Mouse (Mus musculus): Measurements from ENCODE around the gene C87977. TPM values are rescaled to one million over a fixed set of nuclear protein-coding genes. Genes with fewer than 3 reads are reported as not detected.
"Not testable (repeated sequence)": the region's sequence is repeated elsewhere in the genome, so short reads cannot be mapped to it uniquely, and the experiment has no call there.

C87977 gene
- polyA plus RNA-seq (2015; fragmentation: Nextera tagmentation; extraction: Ambion mirVana) = not detected in 2 replicates

DNA sequence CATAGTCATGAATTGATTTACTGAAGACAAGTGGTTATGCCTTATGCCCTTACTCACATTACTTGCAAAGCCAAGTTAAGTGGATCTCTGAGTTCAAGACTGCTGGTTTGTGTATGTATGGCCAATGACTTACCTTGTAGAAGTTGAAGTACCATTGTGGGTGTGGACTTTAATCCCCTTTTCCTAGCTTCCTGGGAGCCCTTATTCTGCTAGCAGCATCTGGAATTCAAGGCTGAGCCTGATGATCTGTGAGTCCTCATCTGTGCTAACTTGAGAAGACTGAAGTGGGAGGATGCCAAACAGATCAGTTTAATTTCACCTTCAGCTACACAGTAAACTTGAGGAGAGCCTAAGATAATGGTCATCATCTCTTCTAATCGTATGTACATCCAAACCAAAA, at the start of gene C87977:
TSS of gene C87977 (minus strand) at position 101 of the 400 bp plus-strand sequence.
- WGBS = 96% methylated on average over 1 of the region's 1 CpGs
- H3K27ac ChIP-seq (replicated peaks); ATAC-seq (ENCODE audit: low FRiP score, low read depth); H3K4me2 ChIP-seq; H3K9ac ChIP-seq; H3K4me3 ChIP-seq; H3K27me3 ChIP-seq; H3K36me3 ChIP-seq; H3K4me1 ChIP-seq (replicated peaks): not testable (repeated sequence)
- peaks cover 13% of the 10 kb centered on the region; the same call in 1 of the 2 replicates for H3K9me3 ChIP-seq

DNA sequence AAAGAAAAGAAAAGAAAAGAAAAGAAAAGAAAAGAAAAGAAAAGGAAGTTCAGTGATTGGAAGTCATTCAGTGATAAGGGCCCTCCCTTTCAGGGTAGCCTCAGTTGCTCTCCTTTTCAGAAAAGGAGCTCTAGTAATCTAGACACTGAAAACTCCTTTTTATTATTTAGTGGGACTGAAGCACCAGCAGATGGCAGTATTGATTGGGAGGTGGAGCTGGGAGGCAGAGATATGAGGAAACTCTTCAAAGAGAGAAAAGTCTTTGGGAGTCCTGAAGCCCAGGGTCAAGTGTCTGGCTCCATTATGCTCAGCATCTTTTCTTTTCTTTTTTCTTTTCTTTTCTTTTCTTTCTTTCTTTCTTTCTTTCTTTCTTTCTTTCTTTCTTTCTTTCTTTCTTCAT, 41.6 kb upstream of the C87977 start:
- H3K27ac ChIP-seq (replicated peaks); H3K4me3 ChIP-seq; H3K9me3 ChIP-seq; H3K4me1 ChIP-seq (replicated peaks); H3K27me3 ChIP-seq; ATAC-seq (ENCODE audit: low FRiP score, low read depth); H3K9ac ChIP-seq; H3K36me3 ChIP-seq; H3K4me2 ChIP-seq: not testable (repeated sequence)

DNA sequence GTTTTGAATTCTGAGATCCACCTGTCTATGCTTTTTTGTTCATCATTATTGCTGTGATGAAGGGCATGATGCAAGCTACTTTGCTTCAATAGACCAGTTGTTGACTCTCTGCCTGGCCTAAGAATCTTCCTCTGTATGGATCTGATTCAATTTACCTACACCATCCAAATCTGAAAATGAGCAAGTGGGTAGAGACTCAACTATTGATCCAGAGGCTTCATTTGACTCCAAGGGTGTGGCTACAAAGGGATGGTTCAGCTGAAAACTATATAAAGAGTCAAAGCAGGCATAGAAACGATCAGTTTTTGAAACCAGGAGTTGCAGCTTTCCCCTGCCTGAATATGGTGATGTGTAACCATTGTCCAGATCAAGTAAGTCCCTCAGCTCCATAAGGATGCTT, 22.7 kb downstream of the C87977 start, which contains the start of gene Oog2:
TSS of gene Oog2 (plus strand) at position 301 of the 400 bp plus-strand sequence.
- no peaks in the 10 kb centered on the region for H3K27me3 ChIP-seq
- H3K36me3 ChIP-seq = no peaks in the 10 kb centered on the region
- H3K4me3 ChIP-seq = no peak within 1 kb of the TSS
- H3K27ac ChIP-seq (replicated peaks) = no peak within 1 kb of the TSS
- peaks cover 21% of the 10 kb centered on the region; the same call in 1 of the 2 replicates for H3K9me3 ChIP-seq
- no peak for ATAC-seq (ENCODE audit: low FRiP score, low read depth)
- H3K9ac ChIP-seq = no peak within 1 kb of the TSS
- H3K4me1 ChIP-seq (replicated peaks) = no peaks in the 10 kb centered on the region
- 42% methylated on average over 1 of the region's 1 CpGs for WGBS
- H3K4me2 ChIP-seq = no peak within 1 kb of the TSS

DNA sequence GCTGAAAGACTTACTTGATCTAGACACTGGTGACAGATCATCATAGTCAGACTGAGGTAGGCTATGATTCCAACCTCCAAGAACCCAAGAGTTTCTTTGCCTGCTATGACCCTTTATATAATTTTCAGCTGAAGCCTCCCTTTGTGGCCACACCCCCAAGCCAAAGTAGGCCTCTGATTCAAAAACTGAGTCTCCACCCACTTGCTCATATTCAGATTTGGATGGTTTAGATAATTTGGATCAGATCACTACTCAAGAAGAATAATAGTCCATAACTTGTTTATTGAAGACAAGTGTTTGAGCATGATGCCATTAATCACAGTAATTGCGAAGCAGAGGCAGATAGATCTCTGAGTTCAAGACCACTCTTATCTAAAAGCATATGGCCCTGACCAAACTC, 50.6 kb downstream of the C87977 start, which contains the start of gene Oog3:
TSS of gene Oog3 (minus strand) at position 101 of the 400 bp plus-strand sequence.
- H3K36me3 ChIP-seq = no peaks in the 10 kb centered on the region
- no peak within 1 kb of the TSS for H3K4me3 ChIP-seq
- ATAC-seq (ENCODE audit: low FRiP score, low read depth) = no peak
- H3K9me3 ChIP-seq = peaks cover 43% of the 10 kb centered on the region
- no peak within 1 kb of the TSS for H3K4me2 ChIP-seq
- no peak within 1 kb of the TSS for H3K27ac ChIP-seq (replicated peaks)
- 86% methylated on average over 1 of the region's 1 CpGs for WGBS
- H3K9ac ChIP-seq = no peak within 1 kb of the TSS
- H3K27me3 ChIP-seq = no peaks in the 10 kb centered on the region
- H3K4me1 ChIP-seq (replicated peaks) = no peaks in the 10 kb centered on the region

Other genes starting within 250 kb of the C87977 start
- not detected in 2 replicates for gene Gm13101, start 246.4 kb downstream of the C87977 start, polyA plus RNA-seq (2015; fragmentation: Nextera tagmentation; extraction: Ambion mirVana)
- gene Pramef17, start 218.9 kb downstream of the C87977 start, polyA plus RNA-seq (2015; fragmentation: Nextera tagmentation; extraction: Ambion mirVana) = not detected in 2 replicates
- not detected in 2 replicates for gene Pramel4, start 154.2 kb downstream of the C87977 start, polyA plus RNA-seq (2015; fragmentation: Nextera tagmentation; extraction: Ambion mirVana)
- gene Gm13102, start 106.8 kb downstream of the C87977 start, polyA plus RNA-seq (2015; fragmentation: Nextera tagmentation; extraction: Ambion mirVana) = not detected in 2 replicates
- not detected in 2 replicates for gene Oog3, start 50.7 kb downstream of the C87977 start, polyA plus RNA-seq (2015; fragmentation: Nextera tagmentation; extraction: Ambion mirVana)
- gene Oog2, start 22.6 kb downstream of the C87977 start, polyA plus RNA-seq (2015; fragmentation: Nextera tagmentation; extraction: Ambion mirVana) = not detected in 2 replicates
- not detected in 2 replicates for gene Pramel5, start 67.2 kb upstream of the C87977 start, polyA plus RNA-seq (2015; fragmentation: Nextera tagmentation; extraction: Ambion mirVana)
- not detected in 2 replicates for gene Gm13128, start 116.9 kb upstream of the C87977 start, polyA plus RNA-seq (2015; fragmentation: Nextera tagmentation; extraction: Ambion mirVana)
- not detected in 2 replicates for gene Gm13119, start 144.6 kb upstream of the C87977 start, polyA plus RNA-seq (2015; fragmentation: Nextera tagmentation; extraction: Ambion mirVana)
- not detected in 2 replicates for gene Pramef20, start 164.6 kb upstream of the C87977 start, polyA plus RNA-seq (2015; fragmentation: Nextera tagmentation; extraction: Ambion mirVana)
- not detected in 2 replicates for gene Pramef12, start 195.1 kb upstream of the C87977 start, polyA plus RNA-seq (2015; fragmentation: Nextera tagmentation; extraction: Ambion mirVana)
- gene 1700012P22Rik, start 225.5 kb upstream of the C87977 start, polyA plus RNA-seq (2015; fragmentation: Nextera tagmentation; extraction: Ambion mirVana) = 0.28 TPM in 1 of 2 replicates, not detected in the other
- not detected in 2 replicates for gene Gm9944, start 240.0 kb upstream of the C87977 start, polyA plus RNA-seq (2015; fragmentation: Nextera tagmentation; extraction: Ambion mirVana)

Data from hindbrain, embryonic 15.5 days (tissue).